Mouse (Mus musculus): Measurements from ENCODE around the gene Fmnl2.

Gene Fmnl2

DNA sequence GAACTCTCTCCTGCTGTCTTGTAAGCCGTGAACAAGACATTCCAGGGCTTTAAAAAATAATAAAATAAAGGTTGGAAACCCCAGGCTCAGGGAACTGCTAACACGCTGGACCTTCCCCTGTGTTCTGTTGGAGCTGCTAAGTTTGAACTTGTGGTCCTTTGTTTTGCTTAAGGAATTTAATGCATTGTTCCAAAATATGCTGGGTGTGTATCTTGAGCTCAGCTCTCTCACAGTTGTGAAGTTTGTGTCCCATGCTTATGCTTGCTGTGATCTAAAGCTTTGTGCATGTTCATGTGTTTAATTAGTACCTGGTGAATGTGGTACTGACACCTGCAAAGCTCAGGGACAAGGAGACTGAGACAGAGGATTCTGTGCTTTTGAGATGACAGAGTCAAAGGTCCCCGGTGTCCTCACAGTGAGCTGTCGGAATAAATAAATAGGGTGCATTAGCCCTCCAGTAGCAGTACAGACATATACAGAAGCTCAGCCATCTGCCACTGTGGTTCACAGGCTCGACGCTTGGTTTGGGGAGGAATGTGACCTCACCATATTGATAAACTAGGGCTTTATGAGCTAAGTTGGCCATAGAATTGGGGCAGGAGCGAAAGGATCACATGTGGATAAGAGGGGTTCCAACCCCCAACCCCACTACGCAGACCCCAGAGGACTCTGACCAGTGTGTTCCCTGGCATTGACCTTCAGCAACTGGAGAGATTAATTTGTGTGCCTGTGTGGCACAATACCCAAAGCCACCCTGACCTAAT is 100.3 kb downstream of the Fmnl2 start:
- DNase-seq: no peak

DNA sequence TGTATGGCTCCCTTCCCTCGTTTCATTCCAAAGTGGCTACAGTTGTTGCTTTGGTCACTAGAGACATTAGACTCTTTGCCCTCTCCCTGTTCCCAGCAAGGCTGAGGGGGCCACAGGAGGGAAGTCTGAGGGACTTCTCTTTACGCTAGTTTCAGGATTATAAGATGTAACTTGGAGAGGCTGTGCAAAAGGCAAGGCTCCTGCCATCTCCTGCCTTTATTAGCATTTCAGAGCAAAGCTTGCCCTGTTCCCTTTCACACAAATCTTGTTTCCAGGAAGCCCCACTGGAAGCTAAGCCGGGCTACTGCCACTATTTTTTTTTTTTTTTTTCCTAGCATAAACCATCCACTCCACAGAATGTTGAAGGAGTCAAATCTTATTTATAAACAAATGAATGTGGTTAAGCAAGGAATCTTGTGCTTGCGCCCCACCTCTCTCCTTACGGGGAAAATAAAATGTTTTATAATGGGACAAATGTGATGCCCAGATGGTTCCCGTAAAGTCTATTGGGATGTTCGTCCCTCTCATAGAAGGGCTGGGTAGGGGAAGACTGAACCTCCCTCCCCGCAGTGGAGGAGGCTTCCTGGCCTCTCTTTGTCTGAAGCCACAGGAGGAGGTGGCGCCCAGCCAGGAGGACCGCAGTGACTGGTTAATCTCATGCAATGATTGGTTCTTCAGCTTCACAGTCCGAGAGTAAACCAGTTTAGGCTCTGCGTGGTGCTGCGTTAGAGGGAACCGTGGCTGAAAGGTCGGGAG is 101.1 kb downstream of the Fmnl2 start:
- DNase-seq: peak; percentile 41

DNA sequence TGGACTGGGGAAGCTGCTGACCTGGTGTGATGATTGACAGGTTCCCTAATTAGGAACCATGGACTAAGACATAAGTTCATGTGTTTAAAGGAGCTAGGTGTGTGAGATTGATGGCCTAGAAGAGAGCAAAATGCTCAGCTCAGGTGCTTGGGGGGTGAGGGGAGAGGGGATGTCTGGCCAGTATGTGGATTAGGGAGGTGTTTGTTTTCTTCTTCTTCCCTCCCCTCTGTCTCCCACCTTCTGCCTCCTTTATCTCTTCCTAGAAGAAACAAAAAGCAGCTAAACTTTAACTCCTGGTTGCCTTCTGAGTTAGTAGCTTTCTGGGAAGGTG is 101.6 kb downstream of the Fmnl2 start:
- DNase-seq: no peak

DNA sequence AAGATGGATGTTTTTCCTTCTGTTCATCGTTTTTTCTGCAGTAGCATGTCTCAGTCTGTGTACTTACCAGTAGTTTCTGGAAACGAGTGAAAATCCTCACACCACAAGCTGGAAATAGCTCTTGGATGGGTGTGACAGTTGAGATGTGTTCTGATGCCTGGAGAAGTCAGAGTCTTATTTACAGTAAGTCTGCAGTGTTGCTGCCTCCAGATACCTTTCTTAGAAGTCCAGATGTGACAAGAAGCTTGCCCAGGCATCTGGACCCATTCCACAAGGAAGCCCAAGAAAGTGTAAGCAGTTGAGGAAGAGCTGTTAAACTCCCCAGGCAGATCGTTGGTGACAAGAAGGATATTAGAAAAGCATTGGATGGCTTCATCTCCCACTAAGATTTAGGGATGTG is 102.3 kb downstream of the Fmnl2 start:
- DNase-seq: no peak

DNA sequence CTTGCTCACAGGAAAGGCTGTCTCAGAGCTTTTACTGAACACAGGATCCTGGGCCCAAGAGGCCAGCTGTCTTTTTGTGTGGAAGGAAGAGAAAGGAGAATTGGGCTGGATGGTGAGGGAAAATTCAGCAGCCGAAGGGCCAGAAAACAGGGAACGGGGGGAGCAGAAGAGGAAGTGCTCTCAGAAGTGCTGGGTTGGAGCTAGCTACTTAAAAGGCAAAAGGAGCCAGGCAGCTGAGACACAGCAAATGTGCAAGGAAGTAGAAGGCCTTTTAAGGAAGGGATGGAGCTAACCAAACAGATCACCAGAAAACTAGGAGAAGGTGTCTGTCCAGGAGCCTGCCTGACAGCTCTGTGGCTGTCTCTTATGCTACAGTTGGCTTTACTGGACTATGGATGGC is 103.0 kb downstream of the Fmnl2 start:
- DNase-seq: no peak

DNA sequence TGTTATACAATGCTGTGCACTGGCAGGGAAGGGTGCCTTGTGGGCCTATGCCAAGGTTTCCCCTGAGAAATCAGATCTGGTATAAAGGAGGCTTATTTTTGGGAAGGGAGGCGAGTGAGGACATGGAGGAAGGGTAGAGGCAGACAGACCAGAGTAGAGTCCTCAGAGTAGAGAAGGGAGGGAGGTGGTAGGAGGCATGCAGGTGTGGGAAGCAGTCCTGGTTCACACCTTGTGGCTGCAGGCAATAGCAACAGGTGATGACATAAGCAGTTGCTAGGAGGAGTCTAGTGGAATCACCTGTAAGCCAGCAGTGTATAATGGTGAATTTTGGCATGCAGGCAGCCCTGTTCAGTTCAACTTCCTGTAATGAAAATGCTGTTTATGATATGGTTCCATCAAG is 105.8 kb downstream of the Fmnl2 start:
- no peak for DNase-seq

DNA sequence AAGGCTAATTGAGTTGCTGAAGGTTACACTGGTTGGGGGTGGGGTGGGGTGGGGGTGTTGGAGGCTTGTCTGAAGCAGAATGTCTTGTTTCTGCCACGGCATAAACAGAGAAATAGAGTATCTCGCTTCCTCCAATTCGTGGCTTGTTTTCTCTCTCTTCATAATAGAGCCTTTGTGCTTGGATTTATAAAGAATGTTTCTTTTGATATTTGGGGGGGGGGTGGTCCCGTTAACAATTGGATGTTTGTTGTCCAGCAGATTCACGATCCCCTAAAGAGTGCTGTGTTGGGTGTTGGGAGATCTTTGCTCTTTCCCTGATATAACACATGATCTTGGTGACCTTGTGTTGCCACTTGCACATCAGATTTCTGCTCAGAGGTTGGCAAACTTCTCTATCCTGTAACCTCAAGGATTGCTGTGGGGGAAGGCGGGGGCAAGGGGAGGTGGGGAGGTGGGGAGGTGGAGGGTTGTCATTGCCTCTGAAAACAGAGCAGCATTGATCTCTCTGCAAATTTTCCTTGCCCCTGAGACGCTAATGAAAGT is 106.8 kb downstream of the Fmnl2 start:
- DNase-seq: no peak

DNA sequence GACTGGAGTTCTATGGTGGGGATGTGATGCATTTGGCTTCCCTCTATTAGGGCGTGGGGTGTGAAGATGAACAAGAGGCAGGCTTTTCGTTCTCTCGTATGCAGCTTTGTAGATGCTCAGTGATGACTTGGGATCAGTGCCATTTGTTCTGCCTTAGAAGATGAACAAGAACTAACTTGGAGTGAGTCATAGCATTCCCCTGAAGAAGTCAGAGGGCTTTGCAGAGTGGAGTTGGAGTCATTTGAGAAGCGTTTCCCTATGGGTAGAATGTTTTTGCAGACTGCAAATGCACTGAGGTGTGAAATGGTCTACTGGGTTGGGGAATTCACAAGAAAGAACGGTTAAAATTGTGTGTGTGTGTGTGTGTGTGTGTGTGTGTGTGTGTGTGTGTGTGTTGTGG is 108.6 kb downstream of the Fmnl2 start:
- DNase-seq: no peak

DNA sequence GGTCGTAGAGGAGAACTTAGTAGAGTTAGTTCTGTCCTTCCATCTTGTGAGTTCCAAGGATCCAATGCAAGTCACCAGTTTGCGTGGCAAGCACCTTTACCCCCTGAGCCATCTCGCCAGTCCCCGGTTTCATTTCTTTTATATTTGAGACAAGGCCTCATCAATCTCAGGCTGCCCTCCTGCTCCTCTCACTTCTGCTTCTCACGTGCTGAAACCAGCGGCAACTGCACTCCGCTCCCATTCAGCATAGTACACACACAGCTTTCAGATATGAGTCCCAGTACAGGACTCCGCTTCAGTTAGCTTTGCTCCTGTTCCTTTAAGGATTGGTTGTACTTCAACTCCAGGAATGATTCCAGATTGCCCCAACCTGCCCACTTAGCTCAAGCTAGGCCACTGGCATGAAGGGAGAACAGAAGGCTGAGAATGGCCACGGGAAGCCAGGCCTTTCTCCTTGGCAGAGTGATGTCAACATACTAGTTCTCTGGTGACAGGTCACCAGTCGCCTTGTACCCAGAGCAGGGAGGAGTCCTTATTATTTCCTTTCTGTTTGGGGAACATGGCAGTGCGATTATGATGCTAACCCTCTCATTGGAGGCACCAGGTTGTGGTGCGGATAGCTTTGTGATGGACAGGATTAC is 109.3 kb downstream of the Fmnl2 start:
- DNase-seq: no peak

DNA sequence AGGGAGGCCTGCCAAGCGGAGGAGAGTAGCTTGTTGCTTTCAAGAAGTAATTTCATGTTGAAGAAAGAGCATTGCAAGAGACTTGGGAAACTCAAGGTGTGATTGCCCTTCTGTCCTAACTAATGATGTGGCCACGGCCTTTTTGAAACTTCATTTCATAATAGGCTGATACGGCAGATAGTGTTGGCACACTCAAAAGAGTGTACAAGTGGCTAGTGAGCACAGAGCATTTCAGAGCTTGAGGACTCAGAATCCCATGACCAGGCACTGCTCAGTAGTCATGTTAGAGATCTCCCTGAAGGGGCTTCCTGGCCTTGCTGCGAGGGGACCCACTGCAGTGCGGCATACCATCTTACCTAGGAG is 109.8 kb downstream of the Fmnl2 start:
- DNase-seq: no peak

DNA sequence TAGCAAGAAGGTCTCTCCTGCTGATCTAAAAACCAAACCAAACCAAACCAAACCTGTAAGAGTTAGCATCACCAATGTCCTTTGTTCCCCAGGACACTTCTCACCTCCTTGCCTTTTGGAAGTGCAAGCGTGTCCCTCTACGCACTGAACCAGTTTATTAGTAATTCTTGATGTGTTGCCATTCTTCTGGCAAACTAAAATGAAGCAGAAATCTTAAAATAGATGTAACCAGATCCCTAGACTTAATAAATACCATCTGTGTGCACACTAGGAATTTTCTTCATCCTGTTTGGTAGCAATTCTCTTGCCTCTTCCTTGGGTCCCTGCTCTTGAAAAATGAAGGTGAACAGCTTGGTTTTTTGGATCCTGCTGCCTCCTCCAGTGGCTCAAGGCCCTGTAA is 111.2 kb downstream of the Fmnl2 start:
- no peak for DNase-seq

DNA sequence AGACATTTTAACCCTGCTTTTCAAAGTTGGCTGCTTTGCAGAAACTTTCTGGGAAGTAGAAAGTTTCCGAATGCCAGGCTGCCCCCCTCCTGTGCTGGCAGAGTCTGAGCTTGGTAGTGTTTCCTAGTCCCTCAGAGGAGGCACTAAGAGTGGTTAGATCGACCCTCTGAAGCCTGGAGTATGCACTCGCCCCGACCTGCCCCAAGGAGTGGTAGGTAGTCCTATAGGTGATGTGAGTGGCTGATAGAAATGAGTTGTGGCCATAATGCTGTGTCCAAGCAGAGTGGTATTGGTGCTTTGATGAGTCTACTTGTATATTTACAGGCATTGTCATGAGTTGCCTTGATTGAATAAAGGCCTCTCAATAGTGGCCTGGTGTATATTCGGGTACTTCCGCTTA is 116.4 kb downstream of the Fmnl2 start:
- no peak for DNase-seq

DNA sequence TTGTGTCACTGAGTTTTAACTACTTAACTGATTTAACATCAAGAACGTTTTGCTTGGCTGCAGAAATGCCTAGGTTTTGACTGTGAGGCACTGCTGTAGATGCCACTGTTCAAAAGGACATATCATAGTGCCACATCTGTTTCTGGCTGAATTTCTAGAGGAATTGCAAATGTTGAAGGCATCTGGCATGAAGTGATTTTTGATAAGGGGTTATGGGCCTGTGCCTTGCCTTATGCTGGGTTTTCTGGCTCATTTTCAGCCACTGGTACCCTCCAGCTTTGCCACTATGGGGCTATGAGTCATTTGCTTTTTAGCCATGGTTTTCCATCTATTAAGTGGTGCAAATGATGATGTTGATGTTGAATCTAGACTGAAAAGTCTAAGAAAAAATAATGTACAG is 117.1 kb downstream of the Fmnl2 start:
- DNase-seq: no peak

DNA sequence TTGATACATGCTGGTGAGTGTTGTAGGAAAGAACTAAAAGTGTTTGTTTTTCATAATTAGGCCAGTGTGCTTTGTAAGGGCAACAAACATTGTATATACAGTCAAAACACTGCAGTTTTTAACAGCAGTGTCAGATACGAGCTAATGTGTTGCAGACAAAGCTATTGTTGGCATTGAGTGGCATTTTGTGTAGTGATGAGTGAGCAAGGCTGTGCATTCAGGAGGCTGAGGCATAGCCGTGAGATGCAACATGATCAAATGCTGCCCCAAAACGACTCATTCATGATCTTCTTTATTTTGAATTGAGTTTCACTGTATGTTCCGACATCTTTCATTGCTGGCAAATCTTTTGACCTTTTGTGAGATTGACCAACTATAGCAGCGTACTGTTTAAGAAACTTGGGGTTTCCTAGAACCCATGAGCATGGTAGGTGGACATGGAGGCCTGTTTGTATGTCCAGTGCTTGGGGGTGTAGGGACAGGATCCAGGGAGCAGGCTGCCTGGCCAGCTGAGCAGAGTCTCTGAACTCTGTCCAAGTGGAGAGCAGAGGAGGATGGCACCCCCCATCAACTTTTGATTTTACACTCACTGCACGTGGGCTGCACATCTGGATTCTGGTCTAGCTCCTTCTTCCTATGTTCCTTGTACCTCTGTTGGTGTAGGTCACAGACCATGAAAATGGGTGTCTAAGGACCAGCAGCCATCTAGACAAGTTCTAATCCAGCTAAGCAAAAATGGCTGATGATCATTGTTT is 120.4 kb downstream of the Fmnl2 start:
- DNase-seq: no peak

DNA sequence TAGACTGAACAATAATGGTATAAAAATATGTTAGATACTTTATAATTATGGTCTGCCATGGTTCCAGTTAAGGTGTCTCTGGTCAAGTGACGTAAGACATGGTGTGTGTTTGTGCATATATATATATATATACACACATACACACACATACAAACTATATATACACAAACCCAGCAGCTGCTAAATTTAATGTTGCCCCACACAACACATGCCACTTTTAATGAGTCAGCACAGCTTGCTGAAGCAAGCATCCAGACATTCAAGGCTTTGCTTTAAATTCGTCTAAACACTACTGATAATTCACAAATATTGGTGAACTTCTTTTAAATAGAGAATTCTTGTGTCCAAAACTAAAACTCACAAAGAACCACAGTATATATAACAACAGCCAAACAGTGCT is 121.1 kb downstream of the Fmnl2 start:
- no peak for DNase-seq

DNA sequence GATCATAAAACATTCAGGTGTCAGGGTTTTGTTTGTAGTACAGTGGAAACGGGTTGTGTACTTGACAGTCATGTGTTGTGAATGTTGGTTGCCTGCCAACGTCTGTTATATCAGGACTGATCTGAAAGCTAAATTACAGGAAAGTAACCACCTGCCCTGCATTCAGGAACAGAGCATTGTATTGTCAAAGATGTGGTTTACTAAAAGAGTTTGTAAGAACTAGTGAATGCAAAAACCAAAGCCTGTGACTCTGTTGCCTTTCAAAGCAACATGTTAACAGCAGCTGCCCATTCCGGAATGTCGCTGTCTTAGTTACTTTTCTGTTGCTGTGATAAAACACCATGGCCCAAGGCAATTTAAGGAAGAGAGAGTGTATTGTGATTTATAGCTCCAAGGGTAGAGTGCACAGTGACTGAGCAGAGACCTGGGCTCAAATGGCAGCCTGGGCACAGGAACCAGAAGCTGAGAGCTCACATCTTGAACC is 121.7 kb downstream of the Fmnl2 start:
- peak; percentile 44 for DNase-seq

DNA sequence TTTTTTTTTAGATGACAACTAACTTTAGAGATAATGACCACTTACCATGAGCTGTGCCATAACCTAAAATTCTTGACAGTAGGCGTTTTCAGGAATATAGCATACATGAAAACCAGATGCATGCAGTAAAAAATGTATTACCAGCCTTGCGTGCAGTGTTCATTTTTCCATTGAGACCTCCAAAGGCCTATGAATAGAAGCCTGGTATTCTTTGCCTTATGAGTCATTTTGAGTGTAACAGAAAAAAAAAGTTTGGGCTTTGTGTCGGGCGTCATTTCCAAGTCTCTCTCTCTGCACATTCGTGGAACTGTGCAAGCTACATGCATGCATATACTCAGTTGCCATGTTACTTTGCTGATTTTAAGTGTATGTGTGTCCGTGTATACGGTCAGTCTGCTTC is 123.5 kb downstream of the Fmnl2 start:
- no peak for DNase-seq

DNA sequence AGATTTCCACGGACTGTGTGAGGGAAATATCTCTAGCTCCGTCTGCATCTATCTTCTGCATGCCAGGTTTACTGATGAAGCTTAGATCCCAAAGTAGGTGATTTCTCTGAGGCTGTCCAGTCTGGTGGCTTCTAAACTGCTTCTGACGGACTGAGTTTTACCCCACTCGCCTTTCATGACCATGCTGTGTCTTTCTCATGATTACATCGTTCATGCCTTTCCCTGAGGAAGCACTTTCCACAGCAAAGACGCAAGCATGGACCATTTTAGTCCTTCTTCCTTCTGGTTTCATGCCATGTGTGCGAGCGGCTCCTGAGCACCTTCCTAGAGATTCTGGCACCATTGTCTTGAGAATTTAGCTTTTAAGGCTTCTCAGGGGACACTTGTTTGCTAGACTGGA is 123.9 kb downstream of the Fmnl2 start:
- DNase-seq: no peak

DNA sequence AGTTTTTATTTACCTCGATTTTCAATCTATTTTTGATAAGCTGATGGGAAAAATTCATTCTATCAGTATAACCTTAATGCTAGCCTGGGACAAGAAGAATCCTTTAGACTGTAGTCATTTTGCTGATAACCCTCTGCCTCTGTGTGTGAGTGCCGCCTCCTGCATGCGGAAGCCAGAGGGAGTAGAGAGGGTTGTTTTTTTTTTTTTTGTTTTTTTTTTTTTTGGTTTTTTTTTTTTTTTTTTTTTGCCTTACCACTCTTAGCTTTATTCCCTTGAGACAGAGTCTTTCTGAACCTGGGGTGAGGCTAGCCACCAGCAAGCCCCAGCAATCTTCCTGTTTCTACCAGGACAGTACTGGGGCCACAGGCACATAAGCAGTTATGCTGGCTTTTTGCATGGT is 124.8 kb downstream of the Fmnl2 start:
- no peak for DNase-seq

DNA sequence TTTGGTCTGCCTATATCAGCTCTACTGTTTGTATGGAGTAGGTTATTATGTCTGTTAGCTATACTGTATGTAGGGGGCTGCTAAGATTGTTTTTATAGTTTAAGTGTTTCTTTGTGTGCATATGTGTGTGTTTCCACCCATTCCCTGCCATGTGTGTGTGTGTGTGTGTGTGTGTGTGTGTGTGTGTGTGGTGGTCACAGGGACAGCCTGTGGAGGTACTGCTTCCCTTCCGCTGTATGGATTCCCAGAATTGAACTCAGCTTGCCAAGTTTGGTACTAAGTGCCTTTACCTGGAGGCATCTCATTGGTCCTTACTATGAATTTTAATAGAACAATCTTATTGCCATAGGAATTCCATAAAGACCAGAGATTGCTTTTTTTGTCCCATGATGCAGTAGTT is 126.9 kb downstream of the Fmnl2 start:
- no peak for DNase-seq

DNA sequence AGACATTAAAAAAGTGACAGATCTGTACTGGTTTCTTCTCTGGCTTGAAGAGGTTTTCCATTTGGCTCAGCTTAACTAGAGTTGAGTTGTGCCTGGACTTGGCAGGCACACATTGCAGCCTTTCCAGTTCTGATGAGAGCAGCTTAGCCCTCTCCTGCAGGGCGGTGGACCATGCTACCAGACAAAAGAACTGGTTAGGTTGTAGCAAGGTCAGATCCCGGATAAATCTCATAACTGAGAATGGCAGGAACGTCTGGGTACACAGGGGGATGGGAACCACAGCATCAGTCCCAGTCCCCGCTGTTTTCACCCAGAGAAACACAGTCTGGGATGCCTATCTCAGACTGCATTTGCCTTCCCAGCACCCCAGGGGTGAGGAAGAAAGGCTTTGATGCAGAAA is 127.5 kb downstream of the Fmnl2 start:
- no peak for DNase-seq

DNA sequence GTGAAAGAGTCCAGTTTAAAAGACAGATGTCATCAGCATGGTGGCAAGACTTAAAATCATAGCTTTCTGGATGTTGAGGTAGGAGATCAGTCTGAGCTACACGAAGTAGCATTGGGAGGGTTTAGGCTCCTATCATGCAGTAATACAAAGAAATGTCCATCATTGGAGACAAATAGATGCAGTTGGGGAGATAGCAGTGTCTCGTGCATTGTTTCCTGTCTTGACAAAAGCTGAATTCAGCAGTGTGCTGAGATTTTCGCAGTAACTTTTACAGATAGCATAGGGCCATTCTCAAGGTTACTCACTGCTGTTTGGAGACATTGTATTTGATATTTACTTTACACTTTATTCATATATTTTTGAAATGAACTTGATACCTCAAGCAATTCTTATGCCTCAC is 128.7 kb downstream of the Fmnl2 start:
- DNase-seq: no peak

DNA sequence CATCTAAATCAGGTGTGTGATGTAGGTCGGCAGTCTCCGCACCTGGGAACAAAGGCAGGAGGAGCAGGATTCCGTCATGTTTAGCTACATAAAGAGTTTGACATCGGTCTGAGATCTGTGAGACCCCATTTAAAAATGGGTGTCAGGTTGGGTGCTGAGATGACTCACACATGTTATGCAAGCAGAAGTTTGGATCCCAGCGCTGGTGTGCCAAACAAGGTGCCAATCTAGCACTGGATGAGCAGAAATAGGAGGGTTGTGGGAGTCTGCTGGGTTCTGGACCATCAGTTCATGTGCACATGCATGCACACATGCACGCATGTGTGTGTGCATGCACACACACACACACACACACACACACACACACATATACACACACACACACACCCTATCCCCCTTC is 129.4 kb downstream of the Fmnl2 start:
- DNase-seq: no peak
